Mouse (Mus musculus) C2C12 (cell line): ENCODE measurements at regions not wholly inside any gene's neighbourhood (a gene's known extent, or its start where the extent isn't known, plus 50 kb on each side); places are given as distances from the start of the nearest gene placed in this dataset.

Experiments
- H3K27me3 ChIP-seq: one replicate; pipeline ENCODE4 v1.6.1; 2011; ENCODE audit not compliant: control insufficient read depth, insufficient read depth, insufficient read length
- H3K36me3 ChIP-seq: one replicate; pipeline ENCODE4 v1.6.1; 2011; ENCODE audit not compliant: control insufficient read depth, insufficient read depth
- H3K4me3 ChIP-seq: one replicate; pipeline ENCODE4 v1.5.1; 2011; ENCODE audit warnings: mild to moderate bottlenecking, control low read depth; ENCODE audit not compliant: poor library complexity, insufficient read depth, severe bottlenecking
- H3K79me2 ChIP-seq: one replicate; pipeline ENCODE4 v1.6.1; 2011; ENCODE audit not compliant: control insufficient read depth, insufficient read depth
- H3K79me3 ChIP-seq: one replicate; pipeline ENCODE4 v1.6.1; 2011; ENCODE audit warnings: low read depth, control low read depth
- H3ac ChIP-seq: one replicate; pipeline ENCODE3; 2011; ENCODE audit warnings: low read depth; ENCODE audit not compliant: control insufficient read depth, insufficient read length
- CEBPB ChIP-seq: IDR thresholded peaks from one replicate; pipeline ENCODE4 v1.6.1; 2011; ENCODE audit warnings: low read depth, mild to moderate bottlenecking, control low read depth, moderate library complexity
- CTCF ChIP-seq: IDR thresholded peaks from one replicate; pipeline ENCODE4 v1.5.1; 2011; ENCODE audit not compliant: control insufficient read depth, insufficient read depth, insufficient read length
- FOSL1 ChIP-seq: IDR thresholded peaks from one replicate; pipeline ENCODE4 v1.8.0; 2011; ENCODE audit warnings: mild to moderate bottlenecking, low read length; ENCODE audit not compliant: poor library complexity, insufficient read depth, severe bottlenecking
- MAX ChIP-seq: IDR thresholded peaks from one replicate; pipeline ENCODE4 v1.6.1; 2011; ENCODE audit warnings: mild to moderate bottlenecking, control low read depth
- MYOD1 ChIP-seq: IDR thresholded peaks from one replicate; pipeline ENCODE4 v1.6.1; 2011; ENCODE audit warnings: low read depth; ENCODE audit not compliant: control insufficient read depth, insufficient read length
- MYOG ChIP-seq: IDR thresholded peaks from one replicate; pipeline ENCODE4 v1.6.1; 2011; ENCODE audit not compliant: control insufficient read depth, insufficient read length; ENCODE audit errors: extremely low read depth
- USF1 ChIP-seq: IDR thresholded peaks from one replicate; pipeline ENCODE4 v1.6.1; 2011; ENCODE audit warnings: low read depth, mild to moderate bottlenecking, control low read depth, moderate library complexity

DNA sequence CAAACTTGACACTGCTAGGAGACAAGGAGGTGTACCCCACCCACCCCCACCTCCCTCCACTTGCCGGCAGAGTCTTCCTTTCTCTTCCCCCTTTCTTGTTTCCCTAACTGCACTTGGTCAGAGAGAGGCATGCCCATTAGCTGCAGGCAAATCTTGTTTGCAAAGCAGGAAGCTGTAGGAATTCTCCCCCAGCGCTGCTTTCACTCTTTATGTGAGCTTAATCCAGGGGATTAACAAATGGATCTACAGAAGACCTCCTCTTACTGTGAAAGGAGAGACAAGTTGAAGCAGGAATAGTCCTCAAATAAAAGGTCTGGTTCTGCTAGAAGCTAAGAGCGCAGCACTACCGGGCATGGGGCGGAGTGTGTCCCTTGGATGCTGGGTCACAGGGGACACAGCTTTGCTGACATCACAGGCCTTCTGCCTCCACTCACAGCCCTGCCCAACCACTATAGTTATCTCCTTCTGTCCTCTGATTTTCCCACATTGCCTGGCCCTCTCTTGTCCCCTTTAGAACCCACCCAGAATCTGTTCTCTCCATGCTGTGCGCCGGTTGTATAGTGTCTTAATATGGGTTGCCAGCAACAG lies 84.3 kb upstream of the Meis1 start:
- H3ac ChIP-seq: no peak overlapping the region
- no peaks in the 10 kb centered on the region for H3K36me3 ChIP-seq
- no peaks in the 10 kb centered on the region for H3K79me2 ChIP-seq
- no peak overlapping the region for H3K4me3 ChIP-seq
- TF ChIP-seq CEBPB (no peak), USF1 (no peak), MAX (no peak), MYOD1 (no peak), CTCF (no peak), FOSL1 (no peak), MYOG (no peak)
- H3K27me3 ChIP-seq: no peaks in the 10 kb centered on the region
- H3K79me3 ChIP-seq: no peaks in the 10 kb centered on the region

DNA sequence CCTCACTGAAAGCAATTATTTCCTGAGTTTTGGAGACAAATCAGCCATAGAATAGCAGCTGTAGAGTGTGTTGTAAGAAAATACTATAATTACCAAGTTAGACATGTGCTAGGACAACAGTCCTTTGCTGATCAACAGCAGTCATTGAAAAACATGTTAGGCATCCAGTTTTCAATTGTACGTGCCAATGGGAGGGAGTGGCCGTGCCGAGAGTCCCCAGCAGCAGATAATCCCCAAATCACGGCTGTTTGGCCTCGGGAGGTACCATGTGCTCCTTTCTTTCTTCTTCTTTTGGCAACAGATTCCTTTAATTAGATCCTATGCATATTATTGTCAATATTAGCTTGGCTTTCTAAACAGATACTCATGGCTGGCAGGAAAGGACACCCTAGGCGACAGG lies 88.4 kb upstream of the Meis1 start:
- H3K79me3 ChIP-seq: no peaks in the 10 kb centered on the region
- no peaks in the 10 kb centered on the region for H3K79me2 ChIP-seq
- no peaks in the 10 kb centered on the region for H3K27me3 ChIP-seq
- H3K36me3 ChIP-seq: no peaks in the 10 kb centered on the region
- no peak overlapping the region for H3ac ChIP-seq
- no peak overlapping the region for H3K4me3 ChIP-seq
- TF ChIP-seq CEBPB (no peak), MYOD1 (no peak), MAX (no peak), CTCF (no peak), USF1 (no peak), MYOG (no peak), FOSL1 (no peak)

GRCm38 (mm10) chr11:19109055-19109454 lies 90.3 kb upstream of the Meis1 start:
- H3K79me3 ChIP-seq: no peaks in the 10 kb centered on the region
- H3K36me3 ChIP-seq: no peaks in the 10 kb centered on the region
- H3K79me2 ChIP-seq: no peaks in the 10 kb centered on the region
- no peaks in the 10 kb centered on the region for H3K27me3 ChIP-seq
- TF ChIP-seq USF1 (no peak), FOSL1 (no peak), CEBPB (no peak), CTCF (no peak)
- no peak overlapping the region for H3ac ChIP-seq
- no peak overlapping the region for H3K4me3 ChIP-seq

GRCm38 (mm10) chr11:19111916-19112575 lies 93.3 kb upstream of the Meis1 start:
- TF ChIP-seq CTCF (no peak), MYOD1 (no peak), MYOG (no peak), FOSL1 (no peak), USF1 (peak; percentile 57), MAX (peak; percentile 60), CEBPB (peak; percentile 76)
- H3K79me3 ChIP-seq: no peaks in the 10 kb centered on the region
- H3K27me3 ChIP-seq: no peaks in the 10 kb centered on the region

GRCm38 (mm10) chr11:19117121-19117520 lies 98.3 kb upstream of the Meis1 start:
- H3ac ChIP-seq: no peak overlapping the region
- TF ChIP-seq MYOD1 (peak; percentile 54), CTCF (no peak), CEBPB (peak; percentile 8)
- H3K36me3 ChIP-seq: no peaks in the 10 kb centered on the region
- H3K4me3 ChIP-seq: no peak overlapping the region
- no peaks in the 10 kb centered on the region for H3K79me3 ChIP-seq
- H3K79me2 ChIP-seq: no peaks in the 10 kb centered on the region
- H3K27me3 ChIP-seq: no peaks in the 10 kb centered on the region

More at GRCm38 (mm10) chr11:19111916-19112575, 93.3 kb upstream of the Meis1 start:
- H3ac ChIP-seq: no peak overlapping the region
- no peaks in the 10 kb centered on the region for H3K36me3 ChIP-seq
- H3K4me3 ChIP-seq: no peak overlapping the region
- H3K79me2 ChIP-seq: no peaks in the 10 kb centered on the region

DNA sequence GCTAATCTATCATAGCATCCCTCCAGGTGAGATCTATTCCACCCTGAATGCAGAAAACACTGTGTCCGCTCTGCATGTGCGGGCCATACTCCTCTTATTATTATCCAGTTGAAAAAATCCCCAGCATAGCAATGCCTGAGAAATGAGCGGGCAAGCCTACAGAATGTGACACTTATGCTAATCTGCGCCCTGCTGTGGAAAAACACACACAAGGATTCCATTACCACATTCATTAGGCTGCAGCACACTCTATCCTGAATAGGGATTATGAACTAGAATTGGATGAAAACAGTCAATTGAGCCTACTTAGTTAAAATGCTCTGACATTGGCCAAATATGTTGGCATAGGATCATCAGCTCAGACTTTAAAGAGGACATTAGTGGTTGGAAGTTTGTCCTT lies 99.5 kb upstream of the Meis1 start:
- Histone ChIP-seq H3K36me3 (no peaks in the 10 kb centered on the region), H3K79me3 (no peaks in the 10 kb centered on the region), H3K4me3 (no peak overlapping the region), H3ac (no peak overlapping the region), H3K27me3 (no peaks in the 10 kb centered on the region), H3K79me2 (no peaks in the 10 kb centered on the region)
- TF ChIP-seq CEBPB (no peak), MYOD1 (no peak), USF1 (no peak)
